Mouse (Mus musculus) liver, embryonic 14.5 days (tissue): ENCODE results near the gene Fam186a. TPM values are rescaled to one million over a fixed set of nuclear protein-coding genes. Genes with fewer than 3 reads are reported as not detected.
"Not testable (repeated sequence)": the region's sequence is repeated elsewhere in the genome, so short reads cannot be mapped to it uniquely, and the experiment has no call there.

Experiments
- ATAC-seq: fragments of 200-750 bp; cut with Nextera tagmentation; 2 replicates; pipeline ENCODE4 v1.8.0; 2017; ENCODE audit warnings: moderate number of reproducible peaks, mild to moderate bottlenecking, moderate library complexity; ENCODE audit not compliant: insufficient read depth
- DNase-seq, 3 experiments: peaks; one replicate each; pipeline ENCODE4 v3.0.0-alpha.2; 2012 to 2013; ENCODE audit warnings: low read depth in 3 of 3, low spot score in 3 of 3
- H3K27ac ChIP-seq: fragments of 300-500 bp; sonication (generic); 2 replicates; pipeline ENCODE4 v1.5.1; 2014; ENCODE audit warnings: moderate library complexity, mild to moderate bottlenecking, control low read depth, inconsistent platforms
- H3K27me3 ChIP-seq: fragments of 300-500 bp; sonication (generic); 2 replicates; pipeline ENCODE4 v1.6.1; 2014; ENCODE audit warnings: mild to moderate bottlenecking, low read length, moderate library complexity; ENCODE audit not compliant: control insufficient read depth, insufficient read depth
- H3K36me3 ChIP-seq: fragments of 300-500 bp; sonication (generic); replicated peaks from 2 replicates; pipeline ENCODE4 v1.6.1; 2014; ENCODE audit warnings: low read depth; ENCODE audit not compliant: control insufficient read depth, insufficient read depth
- H3K4me1 ChIP-seq, 2 experiments: fragments of 200-500 bp in 1 of 2; fragments of 300-500 bp in 1 of 2; sonication (generic) in 1 of 2; replicated peaks; 2 replicates each; pipeline ENCODE4 v1.6.1; 2012 to 2014; ENCODE audit warnings: antibody characterized with exemption in 1 of 2, inconsistent platforms in 1 of 2, low read length in 1 of 2; ENCODE audit not compliant: control insufficient read depth in 2 of 2, insufficient read depth in 2 of 2
- H3K4me2 ChIP-seq: fragments of 300-500 bp; sonication (generic); 2 replicates; pipeline ENCODE4 v1.6.1; 2014; ENCODE audit warnings: low read depth, mild to moderate bottlenecking, control low read depth, moderate library complexity
- H3K4me3 ChIP-seq, 2 experiments: fragments of 200-500 bp in 1 of 2; fragments of 300-500 bp in 1 of 2; sonication (generic) in 1 of 2; 2 replicates each; pipeline ENCODE4 v1.5.1; 2012 to 2014; ENCODE audit warnings: low read depth in 2 of 2, low read length in 2 of 2, mild to moderate bottlenecking in 2 of 2, control low read depth in 1 of 2, inconsistent platforms in 1 of 2, moderate library complexity in 1 of 2; ENCODE audit not compliant: insufficient read depth in 1 of 2
- H3K9ac ChIP-seq: fragments of 300-500 bp; sonication (generic); replicated peaks from 2 replicates; pipeline ENCODE4 v1.6.1; 2014; ENCODE audit warnings: mild to moderate bottlenecking, control low read depth, moderate library complexity
- H3K9me3 ChIP-seq: fragments of 300-500 bp; sonication (generic); 2 replicates; pipeline ENCODE4 v1.6.1; 2016; ENCODE audit warnings: low read length, mixed read lengths; ENCODE audit not compliant: control insufficient read depth
- CTCF ChIP-seq: IDR thresholded peaks from 2 replicates; pipeline ENCODE4 v1.5.1; 2016; ENCODE audit warnings: antibody characterized with exemption, low read depth, control low read depth
- EP300 ChIP-seq: IDR thresholded peaks from 2 replicates; pipeline ENCODE4 v1.6.1; 2016; ENCODE audit warnings: antibody characterized with exemption, low read depth
- WGBS: fragments of 180-500 bp; shearing (Covaris S2); extraction: QIAGEN DNeasy Blood & Tissue Kit; methylation state at CpG from one replicate; pipeline ENCODE4 v1.1.7; 2014; ENCODE audit not compliant: insufficient replicate concordance; 5-methylcytosine and 5-hydroxymethylcytosine counted together
- polyA plus RNA-seq, 2 experiments: library from polyadenylated mRNA; depleted of rRNA in 1 of 2; stranded (reverse) in 1 of 2; unstranded in 1 of 2; fragments of >200 nt; fragmentation: Nextera tagmentation in 1 of 2; extraction: Ambion mirVana in 1 of 2; gene quantifications; 2 replicates each; pipeline versions ENCODE4 v1.2.1 to v1.2.3; 2012 to 2014

The Fam186a gene
- polyA plus RNA-seq, 2 experiments = not detected

GRCm38 (mm10) chr15:99890412-99891236, 76.2 kb downstream of the Fam186a start:
- WGBS = 26% methylated on average over 19 of the region's 19 CpGs
- TF ChIP-seq CTCF (no peak), EP300 (no peak)
- Histone ChIP-seq H3K36me3 (no peaks in the 10 kb centered on the region), H3K27me3 (no peaks in the 10 kb centered on the region), H3K9me3 (no peaks in the 10 kb centered on the region), H3K4me1 (no peaks in the 10 kb centered on the region), H3K4me2 (peak overlapping the region; percentile 36), H3K9ac (no peak overlapping the region), H3K27ac (no peak overlapping the region), H3K4me3 (peak overlapping the region in 1 of 2 experiments; percentile 17; a peak in 1 of 4 replicates)
- DNase-seq = no peak
- peak; percentile 28; the same call in 1 of the 2 replicates for ATAC-seq

DNA sequence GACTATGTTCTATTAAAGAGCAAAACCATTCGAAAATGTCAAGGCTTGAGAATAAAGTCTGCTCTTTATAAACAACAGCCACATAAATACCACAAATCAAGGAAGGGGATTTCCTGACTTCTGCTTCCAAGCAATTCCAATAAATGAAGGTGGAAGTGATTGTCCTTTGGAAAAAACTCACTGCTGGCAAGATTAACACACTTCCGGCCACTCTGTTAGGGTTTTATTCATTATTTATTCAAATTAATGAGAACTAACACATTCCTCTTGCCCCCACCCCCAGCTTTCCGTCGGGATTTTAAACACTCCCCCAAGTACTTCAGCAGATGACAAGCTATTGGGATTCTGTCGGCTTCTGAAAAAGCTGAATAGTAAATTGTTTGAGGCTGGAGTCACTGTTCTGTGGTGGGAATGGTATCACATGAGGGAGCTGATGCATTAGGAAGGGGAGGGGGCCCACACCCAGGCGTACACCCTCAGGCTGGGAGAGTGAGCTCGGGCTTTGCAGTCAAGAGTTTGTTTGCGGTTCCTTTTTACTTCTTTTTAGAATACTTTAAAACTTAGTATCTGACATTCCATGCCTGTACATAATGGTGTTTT, 77.5 kb downstream of the Fam186a start:
- Histone ChIP-seq H3K4me1 (no peaks in the 10 kb centered on the region), H3K27me3 (no peaks in the 10 kb centered on the region), H3K9ac (no peak overlapping the region), H3K4me2 (no peak overlapping the region), H3K36me3 (no peaks in the 10 kb centered on the region), H3K4me3 (no peak overlapping the region), H3K9me3 (no peaks in the 10 kb centered on the region), H3K27ac (no peak overlapping the region)
- DNase-seq (no peak), ATAC-seq (no peak)
- WGBS = 39% methylated on average over 8 of the region's 8 CpGs
- TF ChIP-seq CTCF = no peak
- no peak for TF ChIP-seq EP300

DNA sequence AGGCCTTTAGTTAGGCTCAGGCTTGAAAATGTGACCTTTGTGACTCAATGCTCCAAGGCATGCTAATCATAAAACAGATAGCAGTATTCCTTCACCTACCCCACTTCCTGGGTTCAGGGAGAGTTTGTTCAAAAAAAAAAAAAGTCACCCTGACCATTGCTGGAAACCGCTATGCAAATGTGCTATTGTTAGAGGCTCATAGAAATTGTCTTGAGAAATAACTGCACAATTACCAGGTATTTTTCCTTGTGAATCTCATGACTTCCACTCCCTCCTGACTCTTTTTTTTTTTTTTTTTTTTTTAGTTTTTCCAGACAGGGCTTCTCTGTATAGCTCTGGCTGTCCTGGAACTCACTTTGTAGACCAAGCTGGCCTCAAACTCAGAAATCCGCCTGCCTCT, 79.7 kb downstream of the Fam186a start:
- H3K4me1 ChIP-seq, H3K4me3 ChIP-seq, H3K36me3 ChIP-seq, H3K9ac ChIP-seq, DNase-seq, ATAC-seq, H3K27ac ChIP-seq, H3K9me3 ChIP-seq, H3K4me2 ChIP-seq, H3K27me3 ChIP-seq: not testable (repeated sequence)
- 62% methylated on average over 2 of the region's 2 CpGs for WGBS

DNA sequence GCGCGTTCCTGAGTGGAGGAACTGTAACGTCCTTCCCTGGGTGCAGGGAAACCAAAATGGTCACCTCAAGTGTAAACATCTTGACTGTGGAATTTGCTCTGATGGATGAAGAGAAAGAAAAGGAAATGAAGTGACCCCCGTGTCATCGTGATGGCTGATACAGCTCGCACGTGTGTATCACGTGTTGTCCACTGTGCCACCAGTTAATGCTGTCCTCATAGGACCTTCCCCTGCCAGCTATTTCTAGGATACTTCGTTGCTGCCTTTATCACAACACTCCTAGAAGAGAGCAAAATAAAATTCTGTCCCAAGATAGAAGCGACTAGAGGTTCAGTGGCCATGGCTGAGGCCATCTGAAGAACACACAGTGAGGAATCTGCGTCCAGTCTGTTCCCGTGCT, 82.8 kb downstream of the Fam186a start:
- TF ChIP-seq CTCF (no peak), EP300 (no peak)
- 71% methylated on average over 12 of the region's 12 CpGs for WGBS
- no peak for ATAC-seq

GRCm38 (mm10) chr15:99878541-99878940, 88.3 kb downstream of the Fam186a start:
- Histone ChIP-seq H3K4me3 (no peak overlapping the region), H3K9ac (no peak overlapping the region), H3K9me3 (no peaks in the 10 kb centered on the region), H3K4me1 (peaks cover 0 to 7% of the 10 kb centered on the region in 2 experiments; a peak in 1 of 4 replicates), H3K27me3 (no peaks in the 10 kb centered on the region; the same call in 1 of the 2 replicates), H3K4me2 (no peak overlapping the region), H3K36me3 (no peaks in the 10 kb centered on the region), H3K27ac (no peak overlapping the region)
- DNase-seq (no peak), ATAC-seq (no peak)
- TF ChIP-seq CTCF (no peak), EP300 (no peak)
- WGBS = 69% methylated on average over 5 of the region's 5 CpGs

More for the DNA sequence above, 82.8 kb downstream of the Fam186a start:
- H3K4me1 ChIP-seq = no peaks in the 10 kb centered on the region
- H3K27ac ChIP-seq = no peak overlapping the region
- H3K9me3 ChIP-seq = no peaks in the 10 kb centered on the region
- DNase-seq = no peak
- no peaks in the 10 kb centered on the region for H3K27me3 ChIP-seq
- H3K9ac ChIP-seq = no peak overlapping the region
- no peaks in the 10 kb centered on the region for H3K36me3 ChIP-seq
- H3K4me3 ChIP-seq = no peak overlapping the region
- H3K4me2 ChIP-seq = no peak overlapping the region
